Mouse (Mus musculus): ENCODE data around the gene Ccr9. TPM values are rescaled to one million over a fixed set of nuclear protein-coding genes. Genes with fewer than 3 reads are reported as not detected.
A peak's percentile ranks its signal among the peaks of the same experiment; 100 is the strongest.
"Not testable (repeated sequence)": the region's sequence is repeated elsewhere in the genome, so short reads cannot be mapped to it uniquely, and the experiment has no call there.

Gene Ccr9
- polyA plus RNA-seq, 1 experiment from 2014 or later: 0.61 TPM

- no peak overlapping the region for H3K27ac ChIP-seq (ENCODE audit: low read depth, low read length)
- H3K27me3 ChIP-seq (replicated peaks; ENCODE audit: control insufficient read depth, insufficient read depth, low read length): no peaks in the 10 kb centered on the region
- H3K9me3 ChIP-seq (ENCODE audit: control insufficient read depth): no peaks in the 10 kb centered on the region
- no peaks in the 10 kb centered on the region for H3K4me1 ChIP-seq (replicated peaks; ENCODE audit: control insufficient read depth, insufficient read depth, low read length)
- no peak overlapping the region for H3K4me3 ChIP-seq (ENCODE audit: low read depth, low read length)
- H3K9ac ChIP-seq (ENCODE audit: low read depth, low read length): no peak overlapping the region
- TF ChIP-seq CTCF (IDR thresholded peaks at IDR 0.05; ENCODE audit: low read depth): no peak
- 42% methylated on average over 6 of the region's 6 CpGs for WGBS
- no peak for ATAC-seq
- no peaks in the 10 kb centered on the region for H3K36me3 ChIP-seq (ENCODE audit: control insufficient read depth, insufficient read depth)
- no peak overlapping the region for H3K4me2 ChIP-seq (replicated peaks; ENCODE audit: low read depth)
These were observed 91.3 kb downstream of the Ccr9 start for GRCm38 (mm10) chr9:123769532-123769931.

GRCm38 (mm10) chr9:123773299-123773698 lies 95.1 kb downstream of the Ccr9 start:
- TF ChIP-seq CTCF (IDR thresholded peaks at IDR 0.05; ENCODE audit: low read depth): peak; percentile 48
- H3K4me2 ChIP-seq (replicated peaks; ENCODE audit: low read depth); H3K9me3 ChIP-seq (ENCODE audit: control insufficient read depth); H3K27ac ChIP-seq (ENCODE audit: low read depth, low read length); H3K4me1 ChIP-seq (replicated peaks; ENCODE audit: control insufficient read depth, insufficient read depth, low read length); H3K4me3 ChIP-seq (ENCODE audit: low read depth, low read length); H3K9ac ChIP-seq (ENCODE audit: low read depth, low read length); ATAC-seq; H3K36me3 ChIP-seq (ENCODE audit: control insufficient read depth, insufficient read depth); H3K27me3 ChIP-seq (replicated peaks; ENCODE audit: control insufficient read depth, insufficient read depth, low read length): not testable (repeated sequence)
- WGBS: 35% methylated on average over 2 of the region's 2 CpGs

GRCm38 (mm10) chr9:123788855-123789529 lies 110.8 kb downstream of the Ccr9 start:
- no peak overlapping the region for H3K4me3 ChIP-seq (ENCODE audit: low read depth, low read length)
- ATAC-seq: no peak
- TF ChIP-seq CTCF (IDR thresholded peaks at IDR 0.05; ENCODE audit: low read depth): no peak
- H3K9me3 ChIP-seq (ENCODE audit: control insufficient read depth): 0 out of 2 replicates have a peak, but pooled peaks cover 2% of the 10 kb centered on the region
- H3K4me2 ChIP-seq (replicated peaks; ENCODE audit: low read depth): no peak overlapping the region
- 57% methylated on average over 4 of the region's 4 CpGs for WGBS
- H3K9ac ChIP-seq (ENCODE audit: low read depth, low read length): no peak overlapping the region
- peaks cover 36% of the 10 kb centered on the region for H3K36me3 ChIP-seq (ENCODE audit: control insufficient read depth, insufficient read depth)
- no peak overlapping the region for H3K27ac ChIP-seq (ENCODE audit: low read depth, low read length)
- no peaks in the 10 kb centered on the region for H3K4me1 ChIP-seq (replicated peaks; ENCODE audit: control insufficient read depth, insufficient read depth, low read length)
- H3K27me3 ChIP-seq (replicated peaks; ENCODE audit: control insufficient read depth, insufficient read depth, low read length): no peaks in the 10 kb centered on the region

GRCm38 (mm10) chr9:123796174-123796573 lies 117.9 kb downstream of the Ccr9 start:
- H3K4me3 ChIP-seq (ENCODE audit: low read depth, low read length): no peak overlapping the region
- no peak overlapping the region for H3K4me2 ChIP-seq (replicated peaks; ENCODE audit: low read depth)
- H3K27ac ChIP-seq (ENCODE audit: low read depth, low read length): no peak overlapping the region
- 54% methylated on average over 3 of the region's 3 CpGs for WGBS
- no peaks in the 10 kb centered on the region for H3K27me3 ChIP-seq (replicated peaks; ENCODE audit: control insufficient read depth, insufficient read depth, low read length)
- H3K36me3 ChIP-seq (ENCODE audit: control insufficient read depth, insufficient read depth): peaks cover 81% of the 10 kb centered on the region
- no peak for ATAC-seq
- peak; percentile 85 for TF ChIP-seq CTCF (IDR thresholded peaks at IDR 0.05; ENCODE audit: low read depth)
- no peak overlapping the region for H3K9ac ChIP-seq (ENCODE audit: low read depth, low read length)
- H3K4me1 ChIP-seq (replicated peaks; ENCODE audit: control insufficient read depth, insufficient read depth, low read length): no peaks in the 10 kb centered on the region
- no peaks in the 10 kb centered on the region for H3K9me3 ChIP-seq (ENCODE audit: control insufficient read depth)

GRCm38 (mm10) chr9:123801527-123801926 lies 123.3 kb downstream of the Ccr9 start:
- H3K4me2 ChIP-seq (replicated peaks; ENCODE audit: low read depth): no peak overlapping the region
- no peaks in the 10 kb centered on the region for H3K4me1 ChIP-seq (replicated peaks; ENCODE audit: control insufficient read depth, insufficient read depth, low read length)
- no peaks in the 10 kb centered on the region for H3K9me3 ChIP-seq (ENCODE audit: control insufficient read depth)
- WGBS: 96% methylated on average over 1 of the region's 1 CpGs
- peaks cover 62% of the 10 kb centered on the region for H3K36me3 ChIP-seq (ENCODE audit: control insufficient read depth, insufficient read depth)
- no peaks in the 10 kb centered on the region for H3K27me3 ChIP-seq (replicated peaks; ENCODE audit: control insufficient read depth, insufficient read depth, low read length)
- no peak overlapping the region for H3K9ac ChIP-seq (ENCODE audit: low read depth, low read length)
- ATAC-seq: no peak
- H3K27ac ChIP-seq (ENCODE audit: low read depth, low read length): no peak overlapping the region
- TF ChIP-seq CTCF (IDR thresholded peaks at IDR 0.05; ENCODE audit: low read depth): no peak
- no peak overlapping the region for H3K4me3 ChIP-seq (ENCODE audit: low read depth, low read length)

GRCm38 (mm10) chr9:123802421-123802820 lies 124.2 kb downstream of the Ccr9 start:
- TF ChIP-seq CTCF (IDR thresholded peaks at IDR 0.05; ENCODE audit: low read depth): no peak
- ATAC-seq: no peak
- Histone ChIP-seq H3K9me3 (ENCODE audit: control insufficient read depth) (no peaks in the 10 kb centered on the region), H3K4me3 (ENCODE audit: low read depth, low read length) (no peak overlapping the region), H3K4me2 (replicated peaks; ENCODE audit: low read depth) (no peak overlapping the region), H3K9ac (ENCODE audit: low read depth, low read length) (no peak overlapping the region), H3K36me3 (ENCODE audit: control insufficient read depth, insufficient read depth) (peaks cover 54% of the 10 kb centered on the region), H3K27me3 (replicated peaks; ENCODE audit: control insufficient read depth, insufficient read depth, low read length) (no peaks in the 10 kb centered on the region), H3K27ac (ENCODE audit: low read depth, low read length) (no peak overlapping the region), H3K4me1 (replicated peaks; ENCODE audit: control insufficient read depth, insufficient read depth, low read length) (no peaks in the 10 kb centered on the region)
- WGBS: 94% methylated on average over 2 of the region's 2 CpGs
